Mouse (Mus musculus) ES-E14 (cell line): Measurements from ENCODE around the gene Zc2hc1c. TPM values are rescaled to one million over a fixed set of nuclear protein-coding genes. Genes with fewer than 3 reads are reported as not detected.

Experiments
- DNase-seq: peaks from one replicate; pipeline ENCODE4 v3.0.0-alpha.2; 2013; ENCODE audit warnings: low read depth, low spot score
- H3K27ac ChIP-seq: 2 replicates; pipeline ENCODE4 v1.5.1; 2012; ENCODE audit warnings: low read depth, mild to moderate bottlenecking, low read length, moderate library complexity, mixed read lengths; ENCODE audit not compliant: poor library complexity, insufficient read depth, severe bottlenecking
- H3K36me3 ChIP-seq: 2 replicates; pipeline ENCODE4 v1.6.1; 2012; ENCODE audit warnings: mild to moderate bottlenecking, low read length, moderate library complexity, mixed read lengths; ENCODE audit not compliant: control insufficient read depth, poor library complexity, insufficient read depth, severe bottlenecking
- H3K4me1 ChIP-seq, 2 experiments: fragments of 150-350 bp in 1 of 2; sonication (generic) in 1 of 2; 2 replicates each; pipeline ENCODE4 v1.6.1; 2012; ENCODE audit warnings: low read length in 2 of 2, mild to moderate bottlenecking in 1 of 2, mixed read lengths in 1 of 2; ENCODE audit not compliant: control insufficient read depth in 2 of 2, insufficient read depth in 2 of 2, poor library complexity in 1 of 2
- H3K4me3 ChIP-seq, 2 experiments: fragments of 150-350 bp in 1 of 2; sonication (generic) in 1 of 2; 2 replicates each; pipeline ENCODE4 v1.5.1; 2012; ENCODE audit warnings: low read length in 2 of 2, low read depth in 1 of 2, mild to moderate bottlenecking in 1 of 2, mixed read lengths in 1 of 2; ENCODE audit not compliant: insufficient read depth in 1 of 2, poor library complexity in 1 of 2, severe bottlenecking in 1 of 2
- H3K9ac ChIP-seq: 2 replicates; pipeline ENCODE4 v1.6.1; 2012; ENCODE audit warnings: low read depth, mild to moderate bottlenecking, low read length, mixed read lengths; ENCODE audit not compliant: poor library complexity, insufficient read depth, severe bottlenecking
- H3K9me3 ChIP-seq: fragments of 150-350 bp; sonication (generic); 2 replicates; pipeline ENCODE4 v1.6.1; 2012; ENCODE audit warnings: low read depth, mild to moderate bottlenecking, low read length; ENCODE audit not compliant: control insufficient read depth, insufficient read depth
- CHD2 ChIP-seq: IDR thresholded peaks from 2 replicates; pipeline ENCODE4 v1.6.1; 2014; ENCODE audit warnings: mild to moderate bottlenecking, low read depth, low read length, inconsistent platforms
- HCFC1 ChIP-seq: IDR thresholded peaks from 2 replicates; pipeline ENCODE4 v1.6.1; 2012; ENCODE audit warnings: low read length, inconsistent platforms, borderline replicate concordance; ENCODE audit not compliant: insufficient read depth
- MAFK ChIP-seq: IDR thresholded peaks from 2 replicates; pipeline ENCODE4 v1.6.1; 2014; ENCODE audit warnings: mild to moderate bottlenecking, low read depth, low read length, inconsistent platforms; ENCODE audit not compliant: insufficient read depth
- ZC3H11A ChIP-seq: IDR thresholded peaks from 2 replicates; pipeline ENCODE4 v1.6.1; 2012; ENCODE audit warnings: low read depth, mild to moderate bottlenecking, inconsistent platforms, low read length, borderline replicate concordance
- ZNF384 ChIP-seq: IDR thresholded peaks from 2 replicates; pipeline ENCODE4 v1.6.1; 2012; ENCODE audit warnings: low read depth, low read length, inconsistent platforms
- in situ Hi-C, 2 experiments: fragments of 600-800 bp; cut with MboI; formaldehyde crosslinking; loops; one replicate each; pipeline ENCODE4 v1.15.1; 2025; ENCODE audit warnings: low sequenced_read_pairs in 2 of 2, inconsistent platforms in 1 of 2; ENCODE audit not compliant: unreplicated experiment in 2 of 2
- total RNA-seq: library from RNA; depleted of rRNA; stranded (reverse); fragments of 300-350 nt; gene quantifications from 2 replicates; pipeline ENCODE4 v1.2.3, GENCODE M21; 2012

Gene Zc2hc1c
- total RNA-seq, 1 experiment: 0.45 TPM

- peaks cover 0 to 5% of the 10 kb centered on the region in 2 experiments; a peak in 1 of 4 replicates for H3K4me1 ChIP-seq
- in situ Hi-C loops: no loop called here
- no peak overlapping the region for H3K27ac ChIP-seq
- no peak overlapping the region for H3K4me3 ChIP-seq
- H3K36me3 ChIP-seq: no peaks in the 10 kb centered on the region
- no peak for TF ChIP-seq CHD2
- TF ChIP-seq ZC3H11A: no peak
- no peak for TF ChIP-seq HCFC1
- TF ChIP-seq ZNF384: no peak
- TF ChIP-seq MAFK: no peak
- H3K9ac ChIP-seq: no peak overlapping the region
- DNase-seq: no peak
- H3K9me3 ChIP-seq: no peaks in the 10 kb centered on the region
Observed at GRCm38 (mm10) chr12:85284996-85285395, 3.4 kb upstream of the Zc2hc1c start.

- Histone ChIP-seq H3K9ac (no peak overlapping the region), H3K9me3 (no peaks in the 10 kb centered on the region), H3K4me3 (no peak overlapping the region), H3K36me3 (no peaks in the 10 kb centered on the region), H3K27ac (no peak overlapping the region), H3K4me1 (peaks cover 0 to 5% of the 10 kb centered on the region in 2 experiments; a peak in 1 of 4 replicates)
- DNase-seq: no peak
- TF ChIP-seq MAFK: no peak
- TF ChIP-seq ZNF384: no peak
- TF ChIP-seq ZC3H11A: peak; percentile 69; the same call in 1 of the 2 replicates
- in situ Hi-C loops: no loop called here
Observed at GRCm38 (mm10) chr12:85286941-85287340, 1.4 kb upstream of the Zc2hc1c start.

GRCm38 (mm10) chr12:85287809-85288485, 444 bp upstream of the Zc2hc1c start, which contains the start of gene Acyp1:
Gene Acyp1 (minus strand): TSS chr12:85288438.
- H3K9ac ChIP-seq: peak within 1 kb of the TSS; percentile 56
- no peaks in the 10 kb centered on the region for H3K9me3 ChIP-seq
- peak within 1 kb of the TSS; percentile 65 to 72 for H3K4me3 ChIP-seq
- in situ Hi-C loops: no loop called here
- TF ChIP-seq ZNF384 (no peak), CHD2 (no peak), HCFC1 (no peak), ZC3H11A (no peak), MAFK (no peak)
- no peak within 1 kb of the TSS for H3K27ac ChIP-seq
- no peaks in the 10 kb centered on the region for H3K36me3 ChIP-seq
- peaks cover 0 to 5% of the 10 kb centered on the region in 2 experiments; a peak in 1 of 4 replicates for H3K4me1 ChIP-seq
- DNase-seq: no peak

- no peak for TF ChIP-seq CHD2
- no peak for TF ChIP-seq MAFK
- no peak for TF ChIP-seq ZNF384
- no peak for TF ChIP-seq HCFC1
- peaks cover 0 to 5% of the 10 kb centered on the region in 2 experiments; a peak in 1 of 4 replicates for H3K4me1 ChIP-seq
- no peak for DNase-seq
- no peaks in the 10 kb centered on the region for H3K36me3 ChIP-seq
- no peak overlapping the region; a peak in 1 of 4 replicates for H3K4me3 ChIP-seq
- 0 out of 2 replicates have a peak overlapping the region, but pooled peaks have one; percentile 56 for H3K9ac ChIP-seq
- H3K27ac ChIP-seq: no peak overlapping the region
- no peaks in the 10 kb centered on the region for H3K9me3 ChIP-seq
- in situ Hi-C loops: no loop called here
Observed at GRCm38 (mm10) chr12:85289157-85290000, 988 bp downstream of the Zc2hc1c start.
